Mouse (Mus musculus) intestine, postnatal 0 days (tissue): ENCODE results near the gene Cdc37. TPM values are rescaled to one million over a fixed set of nuclear protein-coding genes. Genes with fewer than 3 reads are reported as not detected.
A peak's percentile ranks its signal among the peaks of the same experiment; 100 is the strongest.

Experiments used
- ATAC-seq: fragments of 200-750 bp; cut with Nextera tagmentation; 2 replicates; pipeline ENCODE4 v1.8.0; 2017; ENCODE audit warnings: mild to moderate bottlenecking, moderate TSS enrichment, moderate library complexity
- H3K27ac ChIP-seq: fragments of 300-500 bp; sonication (generic); 2 replicates; pipeline ENCODE4 v1.5.1; 2014; ENCODE audit warnings: mild to moderate bottlenecking, low read depth, low read length, moderate library complexity
- H3K27me3 ChIP-seq: fragments of 300-500 bp; sonication (generic); replicated peaks from 2 replicates; pipeline ENCODE4 v1.6.1; 2014; ENCODE audit warnings: low read length, mixed read lengths; ENCODE audit not compliant: control insufficient read depth, insufficient read depth
- H3K36me3 ChIP-seq: fragments of 300-500 bp; sonication (generic); 2 replicates; pipeline ENCODE4 v1.6.1; 2014; ENCODE audit warnings: mild to moderate bottlenecking, moderate library complexity; ENCODE audit not compliant: control insufficient read depth, insufficient read depth
- H3K4me1 ChIP-seq: fragments of 300-500 bp; sonication (generic); replicated peaks from 2 replicates; pipeline ENCODE4 v1.6.1; 2014; ENCODE audit warnings: antibody characterized with exemption, low read length, mixed read lengths; ENCODE audit not compliant: control insufficient read depth, insufficient read depth
- H3K4me2 ChIP-seq: fragments of 300-500 bp; sonication (generic); replicated peaks from 2 replicates; pipeline ENCODE4 v1.6.1; 2014; ENCODE audit warnings: low read depth, mild to moderate bottlenecking, moderate library complexity
- H3K4me3 ChIP-seq: fragments of 300-500 bp; sonication (generic); 2 replicates; pipeline ENCODE4 v1.5.1; 2014; ENCODE audit warnings: low read depth, low read length
- H3K9ac ChIP-seq: fragments of 300-500 bp; sonication (generic); 2 replicates; pipeline ENCODE4 v1.6.1; 2014; ENCODE audit warnings: mild to moderate bottlenecking, low read depth, low read length
- H3K9me3 ChIP-seq: fragments of 300-500 bp; sonication (generic); 2 replicates; pipeline ENCODE4 v1.6.1; 2016; ENCODE audit warnings: mixed run types; ENCODE audit not compliant: control insufficient read depth
- CTCF ChIP-seq: sonication (generic); IDR thresholded peaks from 2 replicates; pipeline ENCODE4 v1.5.1; 2016; ENCODE audit warnings: low read depth, mild to moderate bottlenecking, control low read depth, antibody characterized with exemption, moderate library complexity
- WGBS: fragments of 180-500 bp; shearing (Covaris S2); extraction: QIAGEN DNeasy Blood & Tissue Kit; methylation state at CpG from one replicate; pipeline ENCODE4 v1.1.7; 2014; 5-methylcytosine and 5-hydroxymethylcytosine counted together
- polyA plus RNA-seq: library from polyadenylated mRNA; unstranded; fragments of >200 nt; fragmentation: Nextera tagmentation; extraction: Ambion mirVana; gene quantifications from 2 replicates; pipeline ENCODE4 v1.2.1, GENCODE M21; 2015

The Cdc37 gene
- polyA plus RNA-seq, 1 experiment from 2014 or later = 115 TPM

- peaks cover 2% of the 10 kb centered on the region; the same call in 1 of the 2 replicates for H3K4me1 ChIP-seq
- no peaks in the 10 kb centered on the region for H3K9me3 ChIP-seq
- 7% methylated on average over 34 of the region's 34 CpGs for WGBS
- no peaks in the 10 kb centered on the region for H3K27me3 ChIP-seq
- peak overlapping the region; percentile 39 for H3K4me3 ChIP-seq
- H3K36me3 ChIP-seq = no peaks in the 10 kb centered on the region; the same call in 1 of the 2 replicates
- H3K9ac ChIP-seq = peak overlapping the region; percentile 45; the same call in 1 of the 2 replicates
- no peak overlapping the region for H3K27ac ChIP-seq
- peak; percentile 46 for TF ChIP-seq CTCF
- ATAC-seq = peak; percentile 46; the same call in 1 of the 2 replicates
- peak overlapping the region; percentile 83 for H3K4me2 ChIP-seq
Measured at GRCm38 (mm10) chr9:21183905-21184413, 34.2 kb upstream of the Cdc37 start.

GRCm38 (mm10) chr9:21183421-21183820, 33.6 kb upstream of the Cdc37 start:
- Histone ChIP-seq H3K9me3 (no peaks in the 10 kb centered on the region), H3K27ac (no peak overlapping the region), H3K4me1 (peaks cover 2% of the 10 kb centered on the region; the same call in 1 of the 2 replicates), H3K4me3 (no peak overlapping the region), H3K9ac (no peak overlapping the region), H3K27me3 (no peaks in the 10 kb centered on the region), H3K36me3 (no peaks in the 10 kb centered on the region), H3K4me2 (peak overlapping the region; percentile 83; the same call in 1 of the 2 replicates)
- no peak for TF ChIP-seq CTCF
- 89% methylated on average over 6 of the region's 6 CpGs for WGBS
- ATAC-seq = no peak

- Histone ChIP-seq H3K27ac (no peak overlapping the region), H3K36me3 (no peaks in the 10 kb centered on the region), H3K4me1 (peaks cover 2% of the 10 kb centered on the region; the same call in 1 of the 2 replicates), H3K4me2 (peak overlapping the region; percentile 80), H3K9ac (peak overlapping the region; percentile 50), H3K4me3 (peak overlapping the region; percentile 45), H3K9me3 (no peaks in the 10 kb centered on the region), H3K27me3 (no peaks in the 10 kb centered on the region)
- 4% methylated on average over 38 of the region's 48 CpGs for WGBS
- 0 out of 2 replicates have a peak, but pooled peaks have one; percentile 35 for ATAC-seq
- no peak for TF ChIP-seq CTCF
Measured at GRCm38 (mm10) chr9:21181421-21182220, 31.8 kb upstream of the Cdc37 start.

- Histone ChIP-seq H3K9ac (no peak overlapping the region), H3K4me1 (peaks cover 2% of the 10 kb centered on the region; the same call in 1 of the 2 replicates), H3K36me3 (no peaks in the 10 kb centered on the region), H3K27ac (no peak overlapping the region), H3K4me3 (0 out of 2 replicates have a peak overlapping the region, but pooled peaks have one; percentile 45), H3K9me3 (no peaks in the 10 kb centered on the region), H3K27me3 (no peaks in the 10 kb centered on the region), H3K4me2 (no peak overlapping the region)
- WGBS = 77% methylated on average over 1 of the region's 1 CpGs
- no peak for ATAC-seq
- no peak for TF ChIP-seq CTCF
Measured at GRCm38 (mm10) chr9:21180841-21181240, 31.1 kb upstream of the Cdc37 start.

- H3K36me3 ChIP-seq = no peaks in the 10 kb centered on the region
- no peaks in the 10 kb centered on the region for H3K9me3 ChIP-seq
- no peak overlapping the region for H3K4me3 ChIP-seq
- H3K4me1 ChIP-seq = peaks cover 2% of the 10 kb centered on the region; the same call in 1 of the 2 replicates
- 63% methylated on average over 4 of the region's 4 CpGs for WGBS
- no peak overlapping the region for H3K4me2 ChIP-seq
- H3K9ac ChIP-seq = no peak overlapping the region
- H3K27me3 ChIP-seq = no peaks in the 10 kb centered on the region
- TF ChIP-seq CTCF = no peak
- no peak overlapping the region for H3K27ac ChIP-seq
- ATAC-seq = no peak
Measured at GRCm38 (mm10) chr9:21180402-21180801, 30.6 kb upstream of the Cdc37 start.

- no peak for ATAC-seq
- no peak for TF ChIP-seq CTCF
- 64% methylated on average over 6 of the region's 6 CpGs for WGBS
- Histone ChIP-seq H3K27me3 (no peaks in the 10 kb centered on the region), H3K4me3 (no peak overlapping the region), H3K4me1 (0 out of 2 replicates have a peak, but pooled peaks cover 4% of the 10 kb centered on the region), H3K4me2 (no peak overlapping the region), H3K27ac (no peak overlapping the region), H3K9ac (no peak overlapping the region), H3K9me3 (no peaks in the 10 kb centered on the region), H3K36me3 (no peaks in the 10 kb centered on the region)
Measured at GRCm38 (mm10) chr9:21172364-21172763, 22.6 kb upstream of the Cdc37 start.
